Mouse (Mus musculus) heart, postnatal 0 days (tissue): ENCODE results near the gene Mafg.

Source experiments
- CTCF ChIP-seq: IDR thresholded peaks from 2 replicates; pipeline ENCODE4 v1.5.1; 2016; ENCODE audit warnings: antibody characterized with exemption, control low read depth, low read depth
- EP300 ChIP-seq: IDR thresholded peaks from 2 replicates; pipeline ENCODE4 v1.6.1; 2016; ENCODE audit warnings: antibody characterized with exemption, low read depth

DNA sequence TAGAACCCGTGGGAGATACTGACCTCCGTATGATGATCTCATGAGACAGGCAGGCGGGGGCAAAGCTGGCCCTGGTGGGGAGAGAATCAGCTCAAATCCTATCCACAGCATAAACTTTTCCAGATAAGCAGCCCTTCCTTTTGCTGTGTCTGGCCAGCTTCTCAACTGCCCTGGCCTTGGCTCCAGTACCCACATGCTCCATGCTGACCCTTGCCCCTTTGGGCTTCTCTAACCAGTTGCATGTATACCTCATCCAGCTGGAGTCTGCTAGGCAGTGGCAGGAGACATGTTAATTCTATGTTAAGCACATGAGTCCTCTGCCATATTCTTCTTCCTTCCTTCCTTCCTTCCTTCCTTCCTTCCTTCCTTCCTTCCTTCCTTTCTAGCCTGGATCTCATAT is 21.3 kb upstream of the Mafg start:
- no peak for TF ChIP-seq CTCF
- no peak for TF ChIP-seq EP300
